16 mouse cellular contexts compared by ENCODE assay signal in the genomic region with DNA sequence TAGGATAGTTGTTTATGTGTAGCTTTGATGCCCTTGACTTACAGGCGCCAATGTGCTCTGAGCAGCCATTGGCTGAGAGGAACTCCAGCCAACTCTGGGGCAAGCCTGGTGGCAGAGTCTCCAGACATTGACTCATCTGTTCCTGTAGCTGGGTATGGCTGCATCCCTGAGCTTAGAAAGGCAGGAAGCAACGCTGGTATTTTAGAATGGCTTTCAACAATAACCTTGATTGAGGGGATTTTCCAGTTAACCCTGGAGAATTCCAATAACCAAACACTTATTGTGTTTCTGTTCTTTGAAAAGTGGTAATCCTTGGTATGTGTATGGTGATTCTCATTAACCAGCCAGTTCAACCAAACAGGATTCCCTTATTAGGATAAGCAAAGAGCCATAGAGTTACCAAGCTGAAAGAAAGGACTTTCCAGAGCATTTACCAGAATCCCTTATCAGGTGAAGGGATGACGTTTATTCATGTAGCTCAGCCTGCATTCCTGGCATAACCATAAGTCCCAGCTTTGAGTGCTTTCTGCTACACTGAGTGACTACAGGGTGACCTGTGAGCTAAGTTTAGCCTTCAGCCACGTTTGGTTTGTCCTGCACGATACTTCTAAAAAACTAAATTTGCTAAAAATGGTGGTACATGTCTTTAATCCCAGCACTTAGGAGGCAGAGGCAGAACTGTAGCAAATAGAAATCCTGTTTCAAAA. TPM values are rescaled to one million over a fixed set of nuclear protein-coding genes. Genes with fewer than 3 reads are reported as not detected.
DNase-seq lines count a peak whose midpoint lies in the region; ATAC-seq and TF ChIP-seq lines count a peak whose summit lies in the region.
"Had no signal": no experiment of that assay in that cellular context is flagged by ENCODE, and none has a peak within 500 bp of the region (broad histone marks: within the 10 kb centered on the region; RNA-seq: fewer than 3 reads in every experiment).

No protein-coding gene starts in this region.

- no peaks in the 10 kb centered on the region for H3K36me3 ChIP-seq in lung, embryonic 14.5 days (ENCODE audit: insufficient read depth)
- H3K36me3 ChIP-seq in forebrain, embryonic 15.5 days = no peaks in the 10 kb centered on the region
- H3K36me3 ChIP-seq: embryonic facial prominence, embryonic 12.5 days; limb, embryonic 15.5 days had no signal

- TF ChIP-seq CTCF in lung, embryonic 14.5 days (IDR thresholded peaks at IDR 0.05; ENCODE audit: low read depth) = no peak
- no peak for TF ChIP-seq CTCF in bone marrow macrophage, adult 2 months (IDR thresholded peaks at IDR 0.05; ENCODE audit: low read depth, low read length)
- TF ChIP-seq CTCF in left cerebral cortex, adult 2 months (IDR thresholded peaks at IDR 0.05) = no peak

- DNase-seq in heart, adult 11 months = peak; percentile 73
- no peak for DNase-seq in heart, postnatal 14 days
- peak; percentile 25 for DNase-seq in lung, embryonic 14.5 days
- no peak for DNase-seq in lung, postnatal 36 days
- DNase-seq in left cerebral cortex, adult 2 months (ENCODE audit: extremely low spot score in 1 of 2, low spot score in 2 of 2) = no peak
- DNase-seq: adrenal gland, adult 8-10 months; cerebellum, adult 9-10 months; forebrain, postnatal 0 days; kidney, adult 2 months; kidney, postnatal 36 days; midbrain, embryonic 14.5 days; thymus, postnatal 25 days had no signal

- intact Hi-C loops in heart, postnatal 14 days (cut with DNase I) = loop anchor here (5.0 to 10.0 kb wide), 2 partner anchors 44 to 357 kb away; no protein-coding TSS in a partner anchor
- intact Hi-C loops in left cerebral cortex, adult 2 months (cut with DNase I) = no loop called here

- TF ChIP-seq POLR2A in bone marrow macrophage, adult 2 months (IDR thresholded peaks at IDR 0.05; ENCODE audit: borderline replicate concordance, low read depth, low read length) = no peak

- H3K9me3 ChIP-seq in lung, embryonic 14.5 days (ENCODE audit: low read depth, low read length) = no peaks in the 10 kb centered on the region
- H3K9me3 ChIP-seq in forebrain, embryonic 15.5 days = no peaks in the 10 kb centered on the region
- H3K9me3 ChIP-seq: embryonic facial prominence, embryonic 12.5 days; limb, embryonic 15.5 days had no signal

- no peak overlapping the region; the same call in 1 of the 2 replicates for H3K27ac ChIP-seq in lung, embryonic 14.5 days (ENCODE audit: low read depth)
- H3K27ac ChIP-seq in bone marrow macrophage, adult 2 months (ENCODE audit: insufficient read depth, low read depth, low read length) = peak overlapping the region; percentile 96
- H3K27ac ChIP-seq in left cerebral cortex, adult 2 months = no peak overlapping the region
- H3K27ac ChIP-seq in forebrain, embryonic 15.5 days (replicated peaks) = no peak overlapping the region
- H3K27ac ChIP-seq: embryonic facial prominence, embryonic 12.5 days; limb, embryonic 15.5 days had no signal

- 46% methylated on average over 5 of the region's 5 CpGs for WGBS in lung, embryonic 14.5 days
- WGBS in forebrain, embryonic 15.5 days = 66% methylated on average over 5 of the region's 5 CpGs

- no peaks in the 10 kb centered on the region for H3K27me3 ChIP-seq in lung, embryonic 14.5 days (ENCODE audit: insufficient read depth, low read length)
- no peaks in the 10 kb centered on the region for H3K27me3 ChIP-seq in forebrain, embryonic 15.5 days
- H3K27me3 ChIP-seq: embryonic facial prominence, embryonic 12.5 days; limb, embryonic 15.5 days had no signal

- H3K4me1 ChIP-seq in lung, embryonic 14.5 days (ENCODE audit: insufficient read depth) = peaks cover 7% of the 10 kb centered on the region; the same call in 1 of the 2 replicates
- peaks cover 60% of the 10 kb centered on the region for H3K4me1 ChIP-seq in bone marrow macrophage, adult 2 months (ENCODE audit: control insufficient read depth, insufficient read depth, low read length)
- H3K4me1 ChIP-seq in forebrain, embryonic 15.5 days = peaks cover 8% of the 10 kb centered on the region

- no peak overlapping the region for H3K4me3 ChIP-seq in lung, embryonic 14.5 days (ENCODE audit: low read depth, low read length)
- no peak overlapping the region for H3K4me3 ChIP-seq in bone marrow macrophage, adult 2 months (ENCODE audit: insufficient read depth, low read length)
- H3K4me3 ChIP-seq in left cerebral cortex, adult 2 months = no peak overlapping the region
- H3K4me3 ChIP-seq in forebrain, embryonic 15.5 days = no peak overlapping the region
- H3K4me3 ChIP-seq: embryonic facial prominence, embryonic 12.5 days; limb, embryonic 15.5 days had no signal

- no peak overlapping the region for H3K9ac ChIP-seq in lung, embryonic 14.5 days
- no peak overlapping the region for H3K9ac ChIP-seq in forebrain, embryonic 15.5 days (replicated peaks)
- H3K9ac ChIP-seq: embryonic facial prominence, embryonic 12.5 days; forebrain, postnatal 0 days; limb, embryonic 15.5 days had no signal

- H3K4me2 ChIP-seq in lung, embryonic 14.5 days = no peak overlapping the region
- H3K4me2 ChIP-seq in forebrain, embryonic 15.5 days (replicated peaks) = no peak overlapping the region
- H3K4me2 ChIP-seq: embryonic facial prominence, embryonic 12.5 days; limb, embryonic 15.5 days had no signal

- no peak for ATAC-seq in lung, embryonic 14.5 days (ENCODE audit: insufficient read depth)
- no peak for ATAC-seq in forebrain, embryonic 15.5 days (replicated peaks)
- ATAC-seq: forebrain, postnatal 0 days had no signal

RNA-seq across cellular contexts. Expression of gene Mrpl33, which starts 28.6 kb away (rescaled TPM):
- 100 to 1,000 TPM; 280 to 291 TPM for total RNA-seq in heart, postnatal 14 days (2021)
- 272 and 281 TPM in 2 replicates for polyA plus RNA-seq in lung, embryonic 14.5 days (2014; fragmentation: Nextera tagmentation; extraction: Ambion mirVana)
- polyA plus RNA-seq in bone marrow macrophage, adult 2 months (2012; ENCODE audit: insufficient read depth, insufficient read length, missing spikeins) = 131 and 193 TPM in 2 replicates
- 10 to 100 TPM; 75.2 to 86.7 TPM for total RNA-seq in left cerebral cortex, adult 2 months (2021)
- polyA plus RNA-seq in forebrain, embryonic 15.5 days (2015; fragmentation: Nextera tagmentation; extraction: Ambion mirVana) = 204 and 220 TPM in 2 replicates

RNA-seq across cellular contexts. Expression of gene Supt7l, which starts 40.5 kb away (rescaled TPM):
- 10 to 100 TPM; 13.9 to 14.0 TPM for total RNA-seq in heart, postnatal 14 days (2021)
- polyA plus RNA-seq in lung, embryonic 14.5 days (2014; fragmentation: Nextera tagmentation; extraction: Ambion mirVana) = 19.1 and 20.5 TPM in 2 replicates
- polyA plus RNA-seq in bone marrow macrophage, adult 2 months (2012; ENCODE audit: insufficient read depth, insufficient read length, missing spikeins) = 16.2 and 17.9 TPM in 2 replicates
- total RNA-seq in left cerebral cortex, adult 2 months (2021) = 10 to 100 TPM; 16.3 to 18.4 TPM
- polyA plus RNA-seq in forebrain, embryonic 15.5 days (2015; fragmentation: Nextera tagmentation; extraction: Ambion mirVana) = 29.1 and 29.9 TPM in 2 replicates

RNA-seq across cellular contexts. Expression of gene Slc4a1ap, which starts 41.3 kb away (rescaled TPM):
- total RNA-seq in heart, postnatal 14 days (2021) = 10 to 100 TPM; 21.4 to 21.9 TPM
- 29.3 and 36.5 TPM in 2 replicates for polyA plus RNA-seq in lung, embryonic 14.5 days (2014; fragmentation: Nextera tagmentation; extraction: Ambion mirVana)
- polyA plus RNA-seq in bone marrow macrophage, adult 2 months (2012; ENCODE audit: insufficient read depth, insufficient read length, missing spikeins) = 37.2 and 44.5 TPM in 2 replicates
- 10 to 100 TPM; 49.3 TPM for total RNA-seq in left cerebral cortex, adult 2 months (2021)
- polyA plus RNA-seq in forebrain, embryonic 15.5 days (2015; fragmentation: Nextera tagmentation; extraction: Ambion mirVana) = 33.0 and 36.5 TPM in 2 replicates

Comparison
In these comparisons a context has a peak if more than half of its experiments do, and no peak if none do; other contexts are left out.
1. DNase-seq: peak in heart, adult 11 months (single experiment) and lung, embryonic 14.5 days (single experiment); none in heart, postnatal 14 days (0 of 2), lung, postnatal 36 days (single experiment) and left cerebral cortex, adult 2 months (0 of 2).